Mouse (Mus musculus) hindbrain, embryonic 11.5 days (tissue): ENCODE data around the gene 6820408C15Rik. TPM values are rescaled to one million over a fixed set of nuclear protein-coding genes. Genes with fewer than 3 reads are reported as not detected.

Experiments used
- ATAC-seq: fragments of 200-750 bp; cut with Nextera tagmentation; 2 replicates; pipeline ENCODE4 v1.8.0; 2017; ENCODE audit warnings: mild to moderate bottlenecking, moderate TSS enrichment, moderate library complexity; ENCODE audit not compliant: low FRiP score
- DNase-seq: peaks from one replicate; pipeline ENCODE4 v3.0.0-alpha.2; 2015; ENCODE audit warnings: low spot score
- H3K27ac ChIP-seq: fragments of 300-500 bp; sonication (generic); 2 replicates; pipeline ENCODE4 v1.5.1; 2014; ENCODE audit warnings: mild to moderate bottlenecking, low read depth, low read length
- H3K27me3 ChIP-seq: fragments of 300-500 bp; sonication (generic); 2 replicates; pipeline ENCODE4 v1.6.1; 2014; ENCODE audit warnings: mild to moderate bottlenecking, low read length, moderate library complexity, mixed read lengths; ENCODE audit not compliant: control insufficient read depth, insufficient read depth
- H3K36me3 ChIP-seq: fragments of 300-500 bp; sonication (generic); 2 replicates; pipeline ENCODE4 v1.6.1; 2014; ENCODE audit warnings: mild to moderate bottlenecking, low read length, moderate library complexity, mixed read lengths; ENCODE audit not compliant: control insufficient read depth, insufficient read depth
- H3K4me1 ChIP-seq: fragments of 300-500 bp; sonication (generic); replicated peaks from 2 replicates; pipeline ENCODE4 v1.6.1; 2014; ENCODE audit warnings: low read length, mixed read lengths; ENCODE audit not compliant: control insufficient read depth, insufficient read depth
- H3K4me2 ChIP-seq: fragments of 300-500 bp; sonication (generic); replicated peaks from 2 replicates; pipeline ENCODE4 v1.6.1; 2014; ENCODE audit warnings: mild to moderate bottlenecking, low read depth, low read length
- H3K4me3 ChIP-seq: fragments of 300-500 bp; sonication (generic); 2 replicates; pipeline ENCODE4 v1.5.1; 2014; ENCODE audit warnings: low read depth, low read length
- H3K9ac ChIP-seq: fragments of 300-500 bp; sonication (generic); 2 replicates; pipeline ENCODE4 v1.6.1; 2014; ENCODE audit warnings: low read depth, low read length
- H3K9me3 ChIP-seq: fragments of 300-500 bp; sonication (generic); 2 replicates; pipeline ENCODE4 v1.6.1; 2016; ENCODE audit warnings: low read length; ENCODE audit not compliant: control insufficient read depth
- WGBS: fragments of 180-500 bp; shearing (Covaris S2); extraction: QIAGEN DNeasy Blood & Tissue Kit; methylation state at CpG from one replicate; pipeline ENCODE4 v1.1.7; 2014; 5-methylcytosine and 5-hydroxymethylcytosine counted together
- polyA plus RNA-seq: library from polyadenylated mRNA; unstranded; fragments of >200 nt; fragmentation: Nextera tagmentation; extraction: Ambion mirVana; gene quantifications from 2 replicates; pipeline ENCODE4 v1.2.1, GENCODE M21; 2014

The 6820408C15Rik gene
- polyA plus RNA-seq, 1 experiment from 2014 or later = 2.9 TPM

- ATAC-seq = no peak
- no peak overlapping the region for H3K4me3 ChIP-seq
- H3K9me3 ChIP-seq = no peaks in the 10 kb centered on the region
- no peak overlapping the region for H3K27ac ChIP-seq
- no peak overlapping the region for H3K4me2 ChIP-seq
- no peak for DNase-seq
- H3K27me3 ChIP-seq = no peaks in the 10 kb centered on the region
- no peaks in the 10 kb centered on the region for H3K36me3 ChIP-seq
- H3K9ac ChIP-seq = no peak overlapping the region
- WGBS = 94% methylated on average over 2 of the region's 2 CpGs
- no peaks in the 10 kb centered on the region for H3K4me1 ChIP-seq
Observed at GRCm38 (mm10) chr2:152439833-152440232, 24.4 kb downstream of the 6820408C15Rik start.

GRCm38 (mm10) chr2:152442322-152442721, 26.9 kb downstream of the 6820408C15Rik start:
- ATAC-seq (no peak), DNase-seq (no peak)
- no peaks in the 10 kb centered on the region for H3K27me3 ChIP-seq
- H3K4me1 ChIP-seq = no peaks in the 10 kb centered on the region
- no peak overlapping the region for H3K27ac ChIP-seq
- no peak overlapping the region for H3K4me3 ChIP-seq
- H3K36me3 ChIP-seq = no peaks in the 10 kb centered on the region
- no peaks in the 10 kb centered on the region for H3K9me3 ChIP-seq
- 75% methylated on average over 4 of the region's 4 CpGs for WGBS
- H3K9ac ChIP-seq = no peak overlapping the region
- no peak overlapping the region for H3K4me2 ChIP-seq

DNA sequence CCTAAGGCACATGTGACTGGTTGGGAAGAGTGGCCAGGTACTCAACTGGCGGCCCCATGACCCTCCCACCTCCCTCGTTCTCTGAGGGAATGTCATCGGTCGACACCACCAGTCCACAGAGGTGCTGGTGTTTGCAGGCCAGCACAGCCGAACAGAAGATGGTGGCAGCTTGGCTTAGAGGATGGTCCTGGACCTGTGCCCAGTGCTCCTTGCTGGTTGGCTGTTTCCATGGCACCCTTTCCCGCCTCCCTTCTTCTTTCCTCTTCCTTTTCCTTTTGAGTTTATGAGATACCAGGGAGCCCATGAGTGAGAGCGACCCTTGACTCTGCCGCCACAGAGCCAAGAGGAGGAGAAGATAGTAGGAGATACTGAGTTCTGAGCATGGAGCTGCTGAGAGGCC, 27.9 kb downstream of the 6820408C15Rik start:
- H3K36me3 ChIP-seq = no peaks in the 10 kb centered on the region
- ATAC-seq = no peak
- no peak overlapping the region for H3K4me2 ChIP-seq
- no peaks in the 10 kb centered on the region for H3K4me1 ChIP-seq
- H3K27me3 ChIP-seq = no peaks in the 10 kb centered on the region
- no peaks in the 10 kb centered on the region for H3K9me3 ChIP-seq
- no peak overlapping the region for H3K27ac ChIP-seq
- 86% methylated on average over 8 of the region's 8 CpGs for WGBS
- H3K4me3 ChIP-seq = no peak overlapping the region
- H3K9ac ChIP-seq = no peak overlapping the region
- DNase-seq = no peak

GRCm38 (mm10) chr2:152446642-152447041, 31.3 kb downstream of the 6820408C15Rik start:
- Histone ChIP-seq H3K27me3 (no peaks in the 10 kb centered on the region), H3K36me3 (no peaks in the 10 kb centered on the region), H3K27ac (no peak overlapping the region), H3K4me2 (no peak overlapping the region), H3K9ac (no peak overlapping the region), H3K4me3 (no peak overlapping the region), H3K9me3 (no peaks in the 10 kb centered on the region), H3K4me1 (no peaks in the 10 kb centered on the region)
- 72% methylated on average over 2 of the region's 2 CpGs for WGBS
- DNase-seq (no peak), ATAC-seq (no peak)

DNA sequence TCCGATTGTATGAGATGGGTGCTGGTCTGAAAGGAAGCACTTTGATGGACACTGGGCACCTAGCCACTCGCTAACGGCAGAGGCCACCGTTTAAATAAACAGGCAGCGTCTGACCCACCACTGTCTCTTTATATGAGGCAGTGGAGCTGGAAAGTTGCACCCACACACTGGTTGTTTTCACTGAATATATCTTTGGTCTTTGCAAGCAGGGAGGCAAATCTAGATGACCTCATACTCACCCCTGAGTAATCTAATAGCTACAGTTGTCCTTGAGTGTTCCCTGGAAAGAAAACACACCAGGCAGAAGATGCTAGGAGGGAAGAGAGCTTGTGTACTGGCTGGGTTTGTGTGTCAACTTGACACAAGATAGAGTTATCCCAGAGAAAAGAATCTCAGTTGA, 32.1 kb downstream of the 6820408C15Rik start:
- no peaks in the 10 kb centered on the region for H3K36me3 ChIP-seq
- DNase-seq = no peak
- ATAC-seq = no peak
- H3K27me3 ChIP-seq = no peaks in the 10 kb centered on the region
- no peak overlapping the region for H3K4me3 ChIP-seq
- no peak overlapping the region for H3K9ac ChIP-seq
- no peak overlapping the region for H3K27ac ChIP-seq
- 54% methylated on average over 5 of the region's 5 CpGs for WGBS
- no peaks in the 10 kb centered on the region for H3K9me3 ChIP-seq
- H3K4me1 ChIP-seq = no peaks in the 10 kb centered on the region
- H3K4me2 ChIP-seq = no peak overlapping the region

DNA sequence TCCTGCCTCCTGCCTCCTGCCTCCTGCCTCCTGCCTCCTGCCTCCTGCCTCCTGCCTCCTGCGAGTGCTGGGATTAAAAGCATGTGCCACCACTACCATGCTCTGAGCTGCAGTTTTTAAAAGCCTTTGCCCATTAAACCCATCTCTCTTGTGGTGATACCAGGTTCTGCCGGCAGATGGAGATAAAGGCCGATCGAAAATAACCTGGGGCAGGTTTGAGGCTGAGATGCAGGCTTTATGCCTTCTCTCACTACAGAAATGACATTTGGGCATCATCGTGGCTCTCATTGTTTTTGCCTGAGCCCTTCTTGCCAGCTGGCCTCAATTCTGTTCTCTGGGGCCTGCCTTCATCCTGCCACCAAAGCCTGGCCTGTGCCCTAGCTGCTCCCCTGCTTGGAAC, 34.9 kb downstream of the 6820408C15Rik start:
- Histone ChIP-seq H3K27ac (no peak overlapping the region), H3K4me3 (no peak overlapping the region), H3K4me2 (no peak overlapping the region), H3K27me3 (no peaks in the 10 kb centered on the region), H3K9ac (no peak overlapping the region), H3K36me3 (no peaks in the 10 kb centered on the region), H3K4me1 (no peaks in the 10 kb centered on the region), H3K9me3 (no peaks in the 10 kb centered on the region)
- DNase-seq (peak; percentile 80), ATAC-seq (no peak)
- WGBS = 5% methylated on average over 5 of the region's 5 CpGs

DNA sequence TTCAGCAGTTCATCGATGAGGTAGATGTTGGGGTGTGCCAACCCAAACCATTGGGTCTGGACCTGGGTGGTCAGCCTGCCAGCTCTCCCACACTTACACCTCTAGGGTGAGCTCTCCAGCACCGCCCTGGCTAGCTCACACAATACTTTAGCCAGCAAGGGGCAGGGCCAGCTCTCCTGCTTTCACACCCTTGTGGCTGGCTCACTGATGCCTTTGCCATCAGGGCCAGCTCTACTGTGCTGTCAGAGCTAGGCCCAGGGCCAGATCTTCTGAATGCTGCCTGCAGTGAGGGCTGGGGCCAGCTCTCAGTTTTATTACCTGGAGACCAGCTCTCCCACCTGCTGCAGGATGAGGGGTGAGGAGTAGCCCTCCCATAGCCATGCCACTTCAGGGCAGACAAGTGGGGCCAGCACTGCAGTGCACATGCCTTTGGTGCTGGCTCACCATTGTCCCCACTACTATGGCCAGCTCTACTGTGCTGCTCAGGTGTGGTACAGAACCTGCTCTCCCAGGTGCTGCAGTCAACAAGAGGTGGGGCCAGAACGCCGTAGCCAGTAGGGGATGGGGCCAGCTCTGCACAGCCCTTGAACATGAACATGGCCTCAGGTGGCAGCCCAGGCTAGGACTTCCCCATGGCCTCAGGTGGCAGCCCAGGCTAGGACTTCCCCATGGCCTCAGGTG, 36.9 kb downstream of the 6820408C15Rik start:
- H3K36me3 ChIP-seq = no peaks in the 10 kb centered on the region
- no peaks in the 10 kb centered on the region for H3K9me3 ChIP-seq
- 72% methylated on average over 4 of the region's 4 CpGs for WGBS
- no peak overlapping the region for H3K27ac ChIP-seq
- no peak overlapping the region for H3K9ac ChIP-seq
- H3K27me3 ChIP-seq = no peaks in the 10 kb centered on the region
- no peak for ATAC-seq
- no peak overlapping the region for H3K4me3 ChIP-seq
- no peak for DNase-seq
- no peaks in the 10 kb centered on the region for H3K4me1 ChIP-seq
- no peak overlapping the region for H3K4me2 ChIP-seq

- no peaks in the 10 kb centered on the region for H3K4me1 ChIP-seq
- WGBS = 66% methylated on average over 13 of the region's 13 CpGs
- DNase-seq (no peak), ATAC-seq (no peak)
- no peaks in the 10 kb centered on the region for H3K36me3 ChIP-seq
- H3K9ac ChIP-seq = no peak overlapping the region
- no peaks in the 10 kb centered on the region for H3K27me3 ChIP-seq
- no peak overlapping the region for H3K4me2 ChIP-seq
- H3K4me3 ChIP-seq = no peak overlapping the region
- no peaks in the 10 kb centered on the region for H3K9me3 ChIP-seq
- H3K27ac ChIP-seq = no peak overlapping the region
Observed at GRCm38 (mm10) chr2:152459241-152459640, 43.9 kb downstream of the 6820408C15Rik start.

- H3K9me3 ChIP-seq = no peaks in the 10 kb centered on the region
- H3K9ac ChIP-seq = no peak within 1 kb of the TSS
- no peak within 1 kb of the TSS for H3K4me2 ChIP-seq
- H3K4me1 ChIP-seq = no peaks in the 10 kb centered on the region
- no peaks in the 10 kb centered on the region for H3K36me3 ChIP-seq
- no peak within 1 kb of the TSS for H3K4me3 ChIP-seq
- H3K27ac ChIP-seq = no peak within 1 kb of the TSS
- ATAC-seq (no peak), DNase-seq (no peak)
- 92% methylated on average over 3 of the region's 3 CpGs for WGBS
- no peaks in the 10 kb centered on the region for H3K27me3 ChIP-seq
Observed at GRCm38 (mm10) chr2:152464570-152465150, 49.3 kb downstream of the 6820408C15Rik start, which contains the start of gene Defb23. TSS of gene Defb23 (minus strand) at chr2:152464620.
